Comparison of ENCODE assay signal across 9 mouse cellular contexts in genomic region chr5:72587192-72587681, GRCm38 (mm10). TPM values are rescaled to one million over a fixed set of nuclear protein-coding genes. Genes with fewer than 3 reads are reported as not detected.
DNase-seq lines count a peak whose midpoint lies in the region; ATAC-seq lines count a peak whose summit lies in the region.
"Had no signal": no experiment of that assay in that cellular context is flagged by ENCODE, and none has a peak within 500 bp of the region (broad histone marks: within the 10 kb centered on the region; RNA-seq: fewer than 3 reads in every experiment).

Gm5868 (minus strand) TSS chr5:72587551.

- H3K4me3 ChIP-seq in heart, embryonic 16.5 days (ENCODE audit: low read length), result peak within 1 kb of the TSS; percentile 50
- 0 out of 2 replicates have a peak within 1 kb of the TSS, but pooled peaks have one; percentile 7 for H3K4me3 ChIP-seq in brown adipose tissue, adult 24 weeks (ENCODE audit: insufficient read depth, low read depth, low read length)
- peak within 1 kb of the TSS; percentile 40 for H3K4me3 ChIP-seq in hindbrain, embryonic 12.5 days
- peak within 1 kb of the TSS; percentile 45 for H3K4me3 ChIP-seq in midbrain, embryonic 13.5 days (replicated peaks)

- H3K36me3 ChIP-seq in heart, embryonic 16.5 days (ENCODE audit: control insufficient read depth, insufficient read depth), result no peaks in the 10 kb centered on the region
- H3K36me3 ChIP-seq in hindbrain, embryonic 12.5 days, result no peaks in the 10 kb centered on the region
- no peaks in the 10 kb centered on the region for H3K36me3 ChIP-seq in midbrain, embryonic 13.5 days

- no peak within 1 kb of the TSS for H3K9ac ChIP-seq in heart, embryonic 16.5 days (ENCODE audit: low read length)
- H3K9ac ChIP-seq in hindbrain, embryonic 12.5 days, result peak within 1 kb of the TSS; percentile 45
- H3K9ac ChIP-seq in midbrain, embryonic 13.5 days (replicated peaks), result peak within 1 kb of the TSS; percentile 55

- no peak within 1 kb of the TSS for H3K27ac ChIP-seq in heart, embryonic 16.5 days (ENCODE audit: low read length)
- H3K27ac ChIP-seq in brown adipose tissue, adult 24 weeks (replicated peaks; ENCODE audit: low read depth, low read length), result no peak within 1 kb of the TSS
- H3K27ac ChIP-seq in hindbrain, embryonic 12.5 days, result no peak within 1 kb of the TSS
- H3K27ac ChIP-seq in midbrain, embryonic 13.5 days, result no peak within 1 kb of the TSS
- H3K27ac ChIP-seq: macrophage had no signal

- peaks cover 14% of the 10 kb centered on the region for H3K27me3 ChIP-seq in heart, embryonic 16.5 days (ENCODE audit: control insufficient read depth, insufficient read depth, low read length)
- H3K27me3 ChIP-seq in hindbrain, embryonic 12.5 days, result peaks cover 9% of the 10 kb centered on the region
- H3K27me3 ChIP-seq in midbrain, embryonic 13.5 days, result peaks cover 13% of the 10 kb centered on the region

- no peaks in the 10 kb centered on the region for H3K9me3 ChIP-seq in heart, embryonic 16.5 days (replicated peaks; ENCODE audit: control insufficient read depth, low read length)
- no peaks in the 10 kb centered on the region for H3K9me3 ChIP-seq in hindbrain, embryonic 12.5 days (replicated peaks)
- no peaks in the 10 kb centered on the region for H3K9me3 ChIP-seq in midbrain, embryonic 13.5 days

- no peaks in the 10 kb centered on the region for H3K4me1 ChIP-seq in heart, embryonic 16.5 days (ENCODE audit: control insufficient read depth, insufficient read depth, low read length)
- no peaks in the 10 kb centered on the region for H3K4me1 ChIP-seq in brown adipose tissue, adult 24 weeks (ENCODE audit: control insufficient read depth, insufficient read depth, insufficient read length, low read length)
- no peaks in the 10 kb centered on the region for H3K4me1 ChIP-seq in hindbrain, embryonic 12.5 days
- H3K4me1 ChIP-seq in midbrain, embryonic 13.5 days (replicated peaks), result peaks cover 8% of the 10 kb centered on the region

- no peak for DNase-seq in heart, adult 9 months (ENCODE audit: low spot score in 2 of 2)
- no peak for DNase-seq in right cerebral cortex, postnatal 36 days (ENCODE audit: low spot score in 2 of 2)
- no peak for DNase-seq in spleen, adult 18-20 months
- DNase-seq in cerebellum, adult 9-10 months, result no peak

- peak within 1 kb of the TSS; percentile 76 for H3K4me2 ChIP-seq in heart, embryonic 16.5 days (ENCODE audit: low read depth, low read length)
- peak within 1 kb of the TSS; percentile 66 for H3K4me2 ChIP-seq in hindbrain, embryonic 12.5 days (replicated peaks)
- peak within 1 kb of the TSS; percentile 64 for H3K4me2 ChIP-seq in midbrain, embryonic 13.5 days (replicated peaks)

- ATAC-seq in heart, embryonic 16.5 days (replicated peaks; ENCODE audit: extremely low read depth, insufficient read depth, low FRiP score), result no peak; the same call in 1 of the 2 replicates
- ATAC-seq in hindbrain, embryonic 12.5 days (ENCODE audit: low FRiP score), result peak; percentile 89
- peak; percentile 89 for ATAC-seq in midbrain, embryonic 13.5 days

- 2% methylated on average over 38 of the region's 38 CpGs for WGBS in heart, embryonic 16.5 days
- 4% methylated on average over 38 of the region's 38 CpGs for WGBS in hindbrain, embryonic 12.5 days
- 2% methylated on average over 38 of the region's 38 CpGs for WGBS in midbrain, embryonic 13.5 days

RNA-seq across cellular contexts. Expression of gene Gm5868, which starts in this region (rescaled TPM):
- 0.21 TPM in 1 of 2 replicates, not detected in the other for polyA plus RNA-seq in heart, embryonic 16.5 days (2015; fragmentation: Nextera tagmentation; extraction: Ambion mirVana)
- polyA plus RNA-seq in brown adipose tissue, adult 24 weeks (2012; ENCODE audit: insufficient read depth, insufficient read length, missing spikeins), result not detected in 2 replicates
- polyA plus RNA-seq in hindbrain, embryonic 12.5 days (2016; fragmentation: Nextera tagmentation; extraction: Ambion mirVana), result 5.5 and 5.9 TPM in 2 replicates
- 5.9 and 6.8 TPM in 2 replicates for polyA plus RNA-seq in midbrain, embryonic 13.5 days (2015; fragmentation: Nextera tagmentation; extraction: Ambion mirVana)
- polyA plus RNA-seq: macrophage had no signal
